Mouse (Mus musculus) small intestine, adult 2 months (tissue): ENCODE data around the gene Daxx.

Experiments used
- CTCF ChIP-seq: fragments of 200-500 bp; IDR thresholded peaks from 2 replicates; pipeline ENCODE4 v1.5.1; 2012; ENCODE audit warnings: low read depth, mild to moderate bottlenecking, control low read depth, inconsistent platforms, low read length, moderate library complexity, mixed read lengths; ENCODE audit not compliant: insufficient replicate concordance, insufficient read length; ENCODE audit errors: extremely low read depth
- POLR2A ChIP-seq: fragments of 200-500 bp; IDR thresholded peaks from 2 replicates; pipeline ENCODE4 v1.6.1; 2012; ENCODE audit warnings: low read depth, mild to moderate bottlenecking, control low read depth, inconsistent platforms, low read length, moderate library complexity

- TF ChIP-seq CTCF = no peak
- no peak for TF ChIP-seq POLR2A
Measured at GRCm38 (mm10) chr17:33916847-33917655, 7.8 kb downstream of the Daxx start.
